Mouse (Mus musculus): ENCODE results near the gene Rps3. TPM values are rescaled to one million over a fixed set of nuclear protein-coding genes. Genes with fewer than 3 reads are reported as not detected.

The Rps3 gene
- 814 and 862 TPM in 2 replicates for polyA plus RNA-seq (2015; fragmentation: Nextera tagmentation; extraction: Ambion mirVana)

- WGBS: under 1% methylated on average over 45 of the region's 45 CpGs
- H3K4me2 ChIP-seq: peak within 1 kb of the TSS; percentile 93
- peaks cover 42% of the 10 kb centered on the region for H3K36me3 ChIP-seq
- ATAC-seq (ENCODE audit: insufficient number of reproducible peaks, insufficient read depth, low FRiP score, low TSS enrichment, low read depth): peak; percentile 90
- H3K4me1 ChIP-seq: peaks cover 32% of the 10 kb centered on the region
- H3K9ac ChIP-seq: peak within 1 kb of the TSS; percentile 99
- H3K27ac ChIP-seq: peak within 1 kb of the TSS; percentile 89
- peaks cover 8% of the 10 kb centered on the region; the same call in 1 of the 2 replicates for H3K27me3 ChIP-seq
- H3K9me3 ChIP-seq: no peaks in the 10 kb centered on the region
- H3K4me3 ChIP-seq: peak within 1 kb of the TSS; percentile 93
Measured at GRCm38 (mm10) chr7:99483271-99483923, at the start of gene Rps3. Rps3 (minus strand) TSS chr7:99483738.

DNA sequence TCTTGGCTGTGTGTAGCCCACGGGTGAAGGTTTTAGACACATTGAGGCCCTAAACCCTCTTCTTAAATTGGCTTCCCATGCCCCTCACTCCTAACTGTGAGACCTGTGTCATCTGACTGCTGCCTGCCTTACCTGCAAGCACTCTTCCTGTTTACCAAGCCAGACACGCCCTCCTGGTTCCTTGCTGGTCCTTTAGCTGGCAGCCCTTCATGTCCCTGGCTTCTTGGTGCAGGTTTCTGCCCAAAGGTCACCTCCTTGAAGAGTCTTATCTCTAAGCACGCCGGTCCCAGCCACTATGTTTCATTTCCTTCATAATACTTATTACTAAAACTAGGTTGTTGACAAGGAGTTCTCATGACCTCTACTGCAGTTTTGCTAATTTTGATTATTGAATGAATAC, 49.0 kb upstream of the Rps3 start:
- no peak overlapping the region for H3K9ac ChIP-seq
- H3K27me3 ChIP-seq: no peaks in the 10 kb centered on the region
- no peak for ATAC-seq (ENCODE audit: insufficient number of reproducible peaks, insufficient read depth, low FRiP score, low TSS enrichment, low read depth)
- no peak overlapping the region for H3K4me3 ChIP-seq
- H3K27ac ChIP-seq: no peak overlapping the region
- H3K36me3 ChIP-seq: no peaks in the 10 kb centered on the region
- H3K4me1 ChIP-seq: peaks cover 27% of the 10 kb centered on the region
- H3K9me3 ChIP-seq: no peaks in the 10 kb centered on the region
- 86% methylated on average over 4 of the region's 4 CpGs for WGBS
- no peak overlapping the region for H3K4me2 ChIP-seq

DNA sequence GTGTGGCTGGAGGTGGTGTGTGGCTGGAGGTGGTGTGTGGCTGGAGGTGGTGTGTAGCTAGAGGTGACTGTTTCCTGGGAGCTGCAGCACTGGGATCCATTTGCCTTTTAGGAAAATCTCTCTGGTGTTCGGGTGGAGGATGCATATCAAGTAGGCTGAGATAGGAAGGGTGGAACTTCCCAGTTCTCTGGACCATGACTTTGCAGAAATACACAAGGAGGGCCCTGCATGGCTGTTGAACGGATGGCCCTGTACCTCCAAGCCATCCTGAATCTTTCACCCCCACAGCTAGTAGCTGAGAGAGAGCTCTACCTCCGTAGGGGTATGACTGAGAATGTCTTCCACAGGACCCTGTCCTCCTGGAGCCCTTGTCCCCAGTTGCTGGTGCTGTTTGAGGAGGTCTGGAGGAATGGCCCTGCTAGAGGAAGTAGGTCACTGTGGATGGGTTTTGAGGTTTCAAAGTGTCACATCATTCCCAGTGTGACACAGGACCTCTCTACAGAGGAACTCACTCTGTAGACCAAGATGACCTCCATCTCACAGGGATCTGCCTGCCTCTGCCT, 48.0 kb upstream of the Rps3 start:
- WGBS: 89% methylated on average over 3 of the region's 3 CpGs
- Histone ChIP-seq H3K4me1 (peaks cover 20% of the 10 kb centered on the region), H3K36me3 (no peaks in the 10 kb centered on the region), H3K4me2 (no peak overlapping the region), H3K27me3 (no peaks in the 10 kb centered on the region), H3K27ac (no peak overlapping the region), H3K9ac (no peak overlapping the region), H3K4me3 (no peak overlapping the region), H3K9me3 (no peaks in the 10 kb centered on the region)
- no peak for ATAC-seq (ENCODE audit: insufficient number of reproducible peaks, insufficient read depth, low FRiP score, low TSS enrichment, low read depth)

- Histone ChIP-seq H3K27ac (no peak overlapping the region), H3K36me3 (no peaks in the 10 kb centered on the region), H3K27me3 (no peaks in the 10 kb centered on the region), H3K9ac (no peak overlapping the region), H3K4me3 (no peak overlapping the region), H3K9me3 (no peaks in the 10 kb centered on the region), H3K4me1 (peaks cover 6% of the 10 kb centered on the region), H3K4me2 (no peak overlapping the region)
- ATAC-seq (ENCODE audit: insufficient number of reproducible peaks, insufficient read depth, low FRiP score, low TSS enrichment, low read depth): no peak
- WGBS: 42% methylated on average over 5 of the region's 5 CpGs
Measured at GRCm38 (mm10) chr7:99529410-99529809, 45.9 kb upstream of the Rps3 start.

DNA sequence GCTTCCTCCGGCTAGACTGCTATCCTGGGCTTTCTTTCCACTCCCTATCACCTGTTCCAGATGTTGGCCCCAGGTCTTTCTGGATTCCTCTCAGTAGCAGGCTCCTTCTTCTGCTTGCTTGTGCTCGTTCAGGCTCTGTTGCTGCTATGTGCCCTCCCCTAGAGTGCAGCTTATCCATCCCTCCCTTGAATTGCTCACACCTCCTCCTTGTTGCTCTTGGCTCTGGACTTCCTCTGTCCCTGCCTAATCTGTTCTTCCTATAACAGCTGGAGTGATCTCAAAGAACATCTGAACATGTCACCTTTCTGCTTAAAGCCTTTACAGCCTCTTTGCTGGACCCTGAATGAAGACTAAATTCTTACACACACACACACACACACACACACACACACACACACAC, 45.0 kb upstream of the Rps3 start:
- H3K36me3 ChIP-seq: no peaks in the 10 kb centered on the region
- H3K9ac ChIP-seq: no peak overlapping the region
- H3K4me2 ChIP-seq: no peak overlapping the region
- H3K9me3 ChIP-seq: no peaks in the 10 kb centered on the region
- no peak overlapping the region for H3K4me3 ChIP-seq
- WGBS: 25% methylated on average over 2 of the region's 2 CpGs
- no peaks in the 10 kb centered on the region for H3K27me3 ChIP-seq
- no peaks in the 10 kb centered on the region for H3K4me1 ChIP-seq
- H3K27ac ChIP-seq: no peak overlapping the region
- ATAC-seq (ENCODE audit: insufficient number of reproducible peaks, insufficient read depth, low FRiP score, low TSS enrichment, low read depth): no peak

DNA sequence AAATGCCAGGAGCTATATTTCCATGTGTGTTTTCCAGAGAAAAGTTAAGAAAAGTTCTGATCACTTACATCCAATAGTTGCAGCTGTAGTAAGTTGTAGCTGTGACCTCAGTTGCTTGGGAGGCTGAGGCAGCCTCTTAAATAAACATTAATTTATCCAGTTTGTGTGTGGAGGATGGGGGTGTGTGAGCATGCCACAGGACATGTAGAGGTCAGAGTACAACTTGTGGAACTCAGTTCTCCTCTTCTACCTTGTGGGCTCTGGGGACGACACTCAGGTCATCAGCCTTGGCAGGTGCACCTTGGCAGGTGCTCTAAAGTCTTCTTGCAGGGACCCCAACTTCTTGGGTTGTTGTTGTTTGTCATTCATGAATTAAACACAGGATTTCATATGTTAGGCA, 40.3 kb upstream of the Rps3 start:
- no peak overlapping the region for H3K4me2 ChIP-seq
- no peaks in the 10 kb centered on the region for H3K4me1 ChIP-seq
- no peak overlapping the region for H3K9ac ChIP-seq
- H3K9me3 ChIP-seq: no peaks in the 10 kb centered on the region; the same call in 1 of the 2 replicates
- ATAC-seq (ENCODE audit: insufficient number of reproducible peaks, insufficient read depth, low FRiP score, low TSS enrichment, low read depth): no peak
- WGBS: 77% methylated on average over 1 of the region's 1 CpGs
- H3K36me3 ChIP-seq: no peaks in the 10 kb centered on the region
- no peak overlapping the region for H3K4me3 ChIP-seq
- H3K27ac ChIP-seq: no peak overlapping the region
- no peaks in the 10 kb centered on the region for H3K27me3 ChIP-seq

- Histone ChIP-seq H3K27me3 (no peaks in the 10 kb centered on the region), H3K27ac (no peak overlapping the region), H3K4me2 (no peak overlapping the region), H3K4me1 (no peaks in the 10 kb centered on the region), H3K4me3 (no peak overlapping the region), H3K9ac (no peak overlapping the region), H3K9me3 (no peaks in the 10 kb centered on the region; the same call in 1 of the 2 replicates), H3K36me3 (no peaks in the 10 kb centered on the region)
- no peak for ATAC-seq (ENCODE audit: insufficient number of reproducible peaks, insufficient read depth, low FRiP score, low TSS enrichment, low read depth)
- 75% methylated on average over 8 of the region's 8 CpGs for WGBS
Measured at GRCm38 (mm10) chr7:99523121-99523520, 39.6 kb upstream of the Rps3 start.

DNA sequence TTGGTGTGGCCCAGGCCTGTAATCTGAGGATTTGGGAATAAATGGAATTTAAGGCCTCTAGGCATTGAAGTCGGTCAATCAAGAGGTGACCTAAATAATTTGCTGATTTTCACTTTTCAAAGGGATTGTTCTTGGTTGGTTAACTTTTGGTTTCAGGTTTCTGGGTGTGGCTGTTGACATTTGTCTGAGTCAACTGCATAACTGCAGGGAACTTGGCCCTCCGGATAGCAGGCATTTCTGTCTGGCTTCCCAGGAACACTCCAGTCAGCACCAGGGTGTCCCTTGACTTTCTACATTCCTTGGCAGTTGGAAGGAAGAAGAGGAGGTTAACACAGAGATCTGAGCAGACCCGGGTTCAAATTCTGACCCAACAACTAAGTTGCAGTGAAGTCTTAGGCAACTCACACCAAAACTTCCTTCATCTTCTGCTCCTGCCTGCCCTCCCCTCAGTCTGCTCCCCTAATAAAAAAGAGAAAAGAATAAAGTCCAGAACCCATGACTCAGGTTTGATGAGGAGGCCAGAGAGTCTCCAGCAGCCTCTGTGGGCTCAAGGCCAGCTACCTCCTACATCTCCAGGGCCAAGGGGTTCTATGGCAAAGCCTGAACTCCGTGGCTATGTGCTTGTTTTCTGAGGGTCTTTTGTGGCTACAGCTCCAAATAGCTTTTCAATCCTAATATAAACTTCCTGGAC, 35.6 kb upstream of the Rps3 start:
- no peaks in the 10 kb centered on the region for H3K4me1 ChIP-seq
- H3K9me3 ChIP-seq: no peaks in the 10 kb centered on the region; the same call in 1 of the 2 replicates
- no peak overlapping the region for H3K4me3 ChIP-seq
- no peak overlapping the region for H3K9ac ChIP-seq
- no peaks in the 10 kb centered on the region for H3K27me3 ChIP-seq
- no peak overlapping the region for H3K27ac ChIP-seq
- ATAC-seq (ENCODE audit: insufficient number of reproducible peaks, insufficient read depth, low FRiP score, low TSS enrichment, low read depth): no peak
- WGBS: 52% methylated on average over 4 of the region's 4 CpGs
- H3K36me3 ChIP-seq: no peaks in the 10 kb centered on the region
- no peak overlapping the region for H3K4me2 ChIP-seq

DNA sequence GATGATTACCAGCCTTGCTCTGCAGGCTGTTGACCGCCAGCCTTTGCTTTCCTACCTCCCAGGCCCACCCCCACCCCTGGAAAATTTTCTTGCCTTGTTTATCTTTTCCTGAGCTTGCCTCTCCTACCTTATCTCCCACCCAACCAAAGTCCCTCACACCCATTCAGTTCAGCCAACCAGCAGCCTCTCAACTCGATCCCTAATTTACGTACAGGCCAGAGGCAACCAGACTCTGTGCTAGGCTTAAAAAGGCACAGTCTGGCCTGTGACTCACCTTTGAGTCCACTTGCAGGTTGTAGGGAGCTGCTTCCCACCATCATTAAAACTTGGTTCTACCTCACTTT, 33.2 kb upstream of the Rps3 start:
- Histone ChIP-seq H3K9me3 (no peaks in the 10 kb centered on the region; the same call in 1 of the 2 replicates), H3K9ac (no peak overlapping the region), H3K27me3 (no peaks in the 10 kb centered on the region), H3K36me3 (no peaks in the 10 kb centered on the region), H3K4me1 (no peaks in the 10 kb centered on the region), H3K4me3 (no peak overlapping the region), H3K4me2 (no peak overlapping the region), H3K27ac (no peak overlapping the region)
- ATAC-seq (ENCODE audit: insufficient number of reproducible peaks, insufficient read depth, low FRiP score, low TSS enrichment, low read depth): no peak
- WGBS: 68% methylated on average over 3 of the region's 3 CpGs

DNA sequence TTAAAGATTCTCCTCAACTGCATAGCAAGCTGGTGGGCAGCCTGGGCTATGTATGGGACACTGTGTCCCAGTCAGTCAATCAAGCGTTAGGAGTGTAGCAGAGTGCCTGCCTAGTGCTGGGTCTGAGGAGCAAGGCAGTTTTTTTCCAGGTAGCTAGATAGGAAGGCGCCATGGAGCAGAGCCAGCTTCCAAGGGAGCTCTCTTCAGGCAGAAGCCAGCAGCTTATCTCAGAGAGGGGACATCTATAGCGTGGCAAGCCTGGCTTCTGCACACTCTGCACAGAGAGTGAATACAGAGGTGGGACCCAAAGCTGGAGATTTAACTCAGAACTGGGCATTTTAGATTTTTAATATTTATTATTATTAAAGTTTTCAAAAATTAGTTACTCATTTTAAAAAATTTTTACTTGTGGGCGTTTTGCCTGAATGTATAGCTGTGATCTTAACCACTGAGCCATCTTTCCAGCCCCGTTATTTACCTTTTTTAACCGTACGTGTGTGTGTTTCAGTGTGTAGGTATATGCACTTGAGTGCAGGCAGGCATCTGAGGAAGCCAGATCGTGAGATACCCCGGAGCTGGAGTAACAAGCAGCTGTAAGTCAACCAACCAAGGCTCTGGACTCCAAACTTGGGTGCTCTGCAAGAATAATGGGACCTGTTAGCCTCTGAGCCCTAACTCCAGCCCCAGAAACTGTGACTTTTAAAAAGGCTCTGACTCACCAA, 32.7 kb upstream of the Rps3 start:
- Histone ChIP-seq H3K27me3 (no peaks in the 10 kb centered on the region), H3K9ac (no peak overlapping the region), H3K36me3 (no peaks in the 10 kb centered on the region), H3K4me2 (no peak overlapping the region), H3K4me1 (no peaks in the 10 kb centered on the region), H3K27ac (no peak overlapping the region), H3K9me3 (no peaks in the 10 kb centered on the region; the same call in 1 of the 2 replicates), H3K4me3 (no peak overlapping the region)
- no peak for ATAC-seq (ENCODE audit: insufficient number of reproducible peaks, insufficient read depth, low FRiP score, low TSS enrichment, low read depth)
- 81% methylated on average over 9 of the region's 9 CpGs for WGBS

DNA sequence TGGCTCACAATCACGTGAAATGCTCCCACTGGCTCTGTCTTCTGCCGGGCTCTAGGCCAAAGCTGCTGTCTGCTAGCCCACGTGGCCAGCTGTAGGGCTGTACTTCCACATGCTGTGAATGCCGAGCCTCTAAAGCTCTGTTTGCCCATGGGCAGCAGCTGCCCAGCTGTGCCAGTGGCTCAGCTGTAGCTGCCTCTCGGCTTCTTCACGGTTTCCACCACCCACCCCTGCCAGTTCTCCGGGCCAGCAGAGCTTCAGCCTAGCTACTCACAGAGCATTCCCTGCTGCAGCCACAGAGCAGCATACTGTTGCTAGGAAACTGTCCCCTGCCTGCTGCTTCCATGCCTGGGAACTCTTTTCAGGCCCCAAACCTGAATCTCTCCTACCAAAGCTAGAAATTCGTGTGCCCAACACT, 26.6 kb upstream of the Rps3 start:
- Histone ChIP-seq H3K4me2 (peak overlapping the region; percentile 33), H3K9me3 (no peaks in the 10 kb centered on the region), H3K27ac (no peak overlapping the region; the same call in 1 of the 2 replicates), H3K9ac (0 out of 2 replicates have a peak overlapping the region, but pooled peaks have one; percentile 46), H3K27me3 (no peaks in the 10 kb centered on the region; the same call in 1 of the 2 replicates), H3K4me3 (no peak overlapping the region), H3K4me1 (peaks cover 7% of the 10 kb centered on the region; the same call in 1 of the 2 replicates), H3K36me3 (no peaks in the 10 kb centered on the region)
- ATAC-seq (ENCODE audit: insufficient number of reproducible peaks, insufficient read depth, low FRiP score, low TSS enrichment, low read depth): no peak
- WGBS: 10% methylated on average over 8 of the region's 8 CpGs
